Mouse (Mus musculus): ENCODE data around the gene Apoa2. TPM values are rescaled to one million over a fixed set of nuclear protein-coding genes. Genes with fewer than 3 reads are reported as not detected.

Apoa2 gene
- polyA plus RNA-seq, 1 experiment = 1.8 TPM

GRCm38 (mm10) chr1:171187851-171188700 is 36.8 kb upstream of the Apoa2 start:
- no peaks in the 10 kb centered on the region for H3K36me3 ChIP-seq (ENCODE audit: control insufficient read depth, insufficient read depth, low read length)
- TF ChIP-seq POLR2A (IDR thresholded peaks at IDR 0.05; ENCODE audit: control insufficient read depth, extremely low read depth, insufficient read depth, low read length, poor library complexity) = no peak
- TF ChIP-seq CTCF (IDR thresholded peaks at IDR 0.05; ENCODE audit: borderline replicate concordance, control insufficient read depth, extremely low read depth, insufficient read depth, low read length, poor library complexity) = no peak
- 0 out of 2 replicates have a peak, but pooled peaks cover 2% of the 10 kb centered on the region for H3K27me3 ChIP-seq (ENCODE audit: control insufficient read depth, insufficient read depth, low read length)
- no peak overlapping the region for H3K27ac ChIP-seq (ENCODE audit: control insufficient read depth, insufficient read depth, low read length)
- 19% methylated on average over 13 of the region's 13 CpGs for WGBS
- no peak overlapping the region for H3K4me3 ChIP-seq (ENCODE audit: control insufficient read depth, insufficient read depth, low read length)
- no peak for DNase-seq
- H3K4me1 ChIP-seq (replicated peaks; ENCODE audit: control insufficient read depth, insufficient read depth, low read length) = no peaks in the 10 kb centered on the region; the same call in 1 of the 2 replicates

GRCm38 (mm10) chr1:171189046-171189445 is 35.8 kb upstream of the Apoa2 start:
- no peak for TF ChIP-seq POLR2A (IDR thresholded peaks at IDR 0.05; ENCODE audit: control insufficient read depth, extremely low read depth, insufficient read depth, low read length, poor library complexity)
- no peak for TF ChIP-seq CTCF (IDR thresholded peaks at IDR 0.05; ENCODE audit: borderline replicate concordance, control insufficient read depth, extremely low read depth, insufficient read depth, low read length, poor library complexity)
- no peaks in the 10 kb centered on the region for H3K36me3 ChIP-seq (ENCODE audit: control insufficient read depth, insufficient read depth, low read length)
- H3K4me1 ChIP-seq (replicated peaks; ENCODE audit: control insufficient read depth, insufficient read depth, low read length) = no peaks in the 10 kb centered on the region
- no peak overlapping the region for H3K4me3 ChIP-seq (ENCODE audit: control insufficient read depth, insufficient read depth, low read length)
- no peak overlapping the region for H3K27ac ChIP-seq (ENCODE audit: control insufficient read depth, insufficient read depth, low read length)
- WGBS = 85% methylated on average over 8 of the region's 8 CpGs
- DNase-seq = no peak
- H3K27me3 ChIP-seq (ENCODE audit: control insufficient read depth, insufficient read depth, low read length) = peaks cover 2% of the 10 kb centered on the region; the same call in 1 of the 2 replicates

GRCm38 (mm10) chr1:171189476-171190114 is 35.3 kb upstream of the Apoa2 start:
- WGBS = 90% methylated on average over 14 of the region's 14 CpGs
- no peak for TF ChIP-seq POLR2A (IDR thresholded peaks at IDR 0.05; ENCODE audit: control insufficient read depth, extremely low read depth, insufficient read depth, low read length, poor library complexity)
- no peak for TF ChIP-seq CTCF (IDR thresholded peaks at IDR 0.05; ENCODE audit: borderline replicate concordance, control insufficient read depth, extremely low read depth, insufficient read depth, low read length, poor library complexity)
- Histone ChIP-seq H3K4me3 (ENCODE audit: control insufficient read depth, insufficient read depth, low read length) (no peak overlapping the region), H3K4me1 (replicated peaks; ENCODE audit: control insufficient read depth, insufficient read depth, low read length) (no peaks in the 10 kb centered on the region), H3K27me3 (ENCODE audit: control insufficient read depth, insufficient read depth, low read length) (peaks cover 2% of the 10 kb centered on the region; the same call in 1 of the 2 replicates), H3K27ac (ENCODE audit: control insufficient read depth, insufficient read depth, low read length) (no peak overlapping the region), H3K36me3 (ENCODE audit: control insufficient read depth, insufficient read depth, low read length) (no peaks in the 10 kb centered on the region)
- DNase-seq = no peak

DNA sequence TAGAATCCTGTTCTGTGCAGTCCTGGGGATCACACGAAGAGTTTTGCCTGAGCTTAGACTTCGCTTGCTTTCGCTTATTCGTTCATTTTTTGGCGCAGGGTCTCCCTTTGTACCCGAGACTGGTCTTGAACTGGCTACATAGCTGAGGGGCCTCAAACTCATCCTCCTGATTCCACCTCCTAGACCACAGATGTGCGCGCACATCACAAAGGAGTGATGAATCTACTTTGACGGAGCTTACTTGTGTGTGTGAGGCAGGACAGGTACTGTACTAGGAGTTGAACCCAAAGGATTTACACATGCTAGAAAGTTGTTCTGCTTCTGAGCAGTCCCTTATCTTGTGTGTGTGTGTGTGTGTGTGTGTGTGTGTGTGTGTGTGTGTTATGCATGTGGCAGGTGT is 34.0 kb upstream of the Apoa2 start:
- TF ChIP-seq POLR2A (IDR thresholded peaks at IDR 0.05; ENCODE audit: control insufficient read depth, extremely low read depth, insufficient read depth, low read length, poor library complexity) (no peak), CTCF (IDR thresholded peaks at IDR 0.05; ENCODE audit: borderline replicate concordance, control insufficient read depth, extremely low read depth, insufficient read depth, low read length, poor library complexity) (no peak)
- H3K27me3 ChIP-seq (ENCODE audit: control insufficient read depth, insufficient read depth, low read length) = peaks cover 8% of the 10 kb centered on the region; the same call in 1 of the 2 replicates
- no peak overlapping the region for H3K4me3 ChIP-seq (ENCODE audit: control insufficient read depth, insufficient read depth, low read length)
- WGBS = 97% methylated on average over 9 of the region's 9 CpGs
- no peak for DNase-seq
- H3K4me1 ChIP-seq (replicated peaks; ENCODE audit: control insufficient read depth, insufficient read depth, low read length) = no peaks in the 10 kb centered on the region
- H3K27ac ChIP-seq (ENCODE audit: control insufficient read depth, insufficient read depth, low read length) = no peak overlapping the region
- H3K36me3 ChIP-seq (ENCODE audit: control insufficient read depth, insufficient read depth, low read length) = no peaks in the 10 kb centered on the region

DNA sequence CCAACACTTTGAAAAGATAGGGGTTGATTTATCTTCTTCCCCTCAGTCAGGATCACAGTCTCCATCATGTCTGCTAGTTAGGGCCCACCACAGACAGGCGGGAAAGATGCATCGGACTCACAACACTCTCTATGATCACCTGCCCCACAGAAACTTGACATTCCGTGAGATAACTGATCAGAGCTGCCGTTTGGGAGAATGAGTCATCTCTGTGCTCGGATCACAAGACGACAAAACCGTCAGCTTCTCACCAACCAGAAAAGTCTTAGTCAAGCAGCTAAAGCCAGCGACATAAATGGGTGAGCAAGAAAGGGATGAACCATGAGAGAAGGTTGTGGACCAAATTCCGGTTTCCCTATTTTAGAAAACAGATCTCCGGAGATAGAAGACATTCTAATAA is 32.6 kb upstream of the Apoa2 start:
- H3K4me3 ChIP-seq (ENCODE audit: control insufficient read depth, insufficient read depth, low read length) = no peak overlapping the region
- no peaks in the 10 kb centered on the region for H3K4me1 ChIP-seq (replicated peaks; ENCODE audit: control insufficient read depth, insufficient read depth, low read length)
- no peak overlapping the region for H3K27ac ChIP-seq (ENCODE audit: control insufficient read depth, insufficient read depth, low read length)
- H3K36me3 ChIP-seq (ENCODE audit: control insufficient read depth, insufficient read depth, low read length) = no peaks in the 10 kb centered on the region
- peaks cover 13% of the 10 kb centered on the region for H3K27me3 ChIP-seq (ENCODE audit: control insufficient read depth, insufficient read depth, low read length)
- TF ChIP-seq CTCF (IDR thresholded peaks at IDR 0.05; ENCODE audit: borderline replicate concordance, control insufficient read depth, extremely low read depth, insufficient read depth, low read length, poor library complexity) = no peak
- no peak for TF ChIP-seq POLR2A (IDR thresholded peaks at IDR 0.05; ENCODE audit: control insufficient read depth, extremely low read depth, insufficient read depth, low read length, poor library complexity)
- DNase-seq = no peak
- WGBS = 91% methylated on average over 10 of the region's 10 CpGs

DNA sequence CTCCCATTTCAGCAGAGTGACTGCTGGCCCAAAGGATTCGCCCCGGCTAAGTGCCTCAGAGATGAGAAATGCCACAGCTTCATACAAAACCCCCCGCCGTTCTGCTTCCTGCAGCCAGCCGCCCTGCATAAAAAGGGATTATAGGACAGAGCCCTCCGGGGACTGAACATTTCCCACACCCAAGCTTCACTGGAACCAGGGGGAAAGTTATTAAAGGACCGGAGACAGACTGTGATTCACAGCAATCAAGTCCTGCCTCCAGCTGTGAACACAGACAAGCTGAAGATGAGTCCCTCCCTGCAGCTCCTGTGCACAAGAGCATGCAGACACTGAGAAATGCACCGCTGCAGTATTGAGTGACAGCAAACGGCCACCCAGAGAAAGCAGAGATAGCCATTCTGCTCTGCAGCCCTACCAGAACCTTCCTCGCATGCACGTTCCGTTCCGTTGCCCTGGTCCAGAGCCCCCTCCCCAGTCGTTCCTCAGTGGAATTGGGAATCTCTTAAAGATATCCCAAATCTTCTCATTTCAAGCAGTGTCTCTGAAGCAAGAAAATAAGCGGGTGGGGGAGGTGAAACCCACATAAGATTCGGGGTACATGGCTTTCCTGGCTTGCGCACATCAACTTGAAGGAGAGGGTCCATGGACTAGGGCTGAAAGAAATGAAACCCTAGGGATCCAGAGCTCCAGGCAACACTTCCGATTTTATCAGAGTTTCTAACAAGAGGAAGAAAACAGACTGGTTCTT is 31.6 kb upstream of the Apoa2 start:
- Histone ChIP-seq H3K4me3 (ENCODE audit: control insufficient read depth, insufficient read depth, low read length) (no peak overlapping the region), H3K27me3 (ENCODE audit: control insufficient read depth, insufficient read depth, low read length) (peaks cover 13% of the 10 kb centered on the region), H3K36me3 (ENCODE audit: control insufficient read depth, insufficient read depth, low read length) (no peaks in the 10 kb centered on the region), H3K27ac (ENCODE audit: control insufficient read depth, insufficient read depth, low read length) (no peak overlapping the region), H3K4me1 (replicated peaks; ENCODE audit: control insufficient read depth, insufficient read depth, low read length) (no peaks in the 10 kb centered on the region)
- WGBS = 83% methylated on average over 18 of the region's 18 CpGs
- TF ChIP-seq CTCF (IDR thresholded peaks at IDR 0.05; ENCODE audit: borderline replicate concordance, control insufficient read depth, extremely low read depth, insufficient read depth, low read length, poor library complexity) (no peak), POLR2A (IDR thresholded peaks at IDR 0.05; ENCODE audit: control insufficient read depth, extremely low read depth, insufficient read depth, low read length, poor library complexity) (no peak)
- DNase-seq = no peak

All from thymus, adult 2 months (tissue).